Mouse (Mus musculus) CH12.LX (cell line): ENCODE measurements at regions not wholly inside any gene's neighbourhood (a gene's known extent, or its start where the extent isn't known, plus 50 kb on each side); places are given as distances from the start of the nearest gene placed in this dataset.

Source experiments
- CHD2 ChIP-seq: IDR thresholded peaks from 2 replicates; pipeline ENCODE4 v1.6.1; 2011; ENCODE audit warnings: low read length, improper control_type of control experiment
- CTCF ChIP-seq, 2 experiments: IDR thresholded peaks in 1 of 2; conservative IDR thresholded peaks in 1 of 2; 2 replicates each; pipeline ENCODE4 v1.5.1; 2011 to 2012; ENCODE audit warnings: low read depth in 2 of 2, low read length in 2 of 2, improper control_type of control experiment in 1 of 2, inconsistent platforms in 1 of 2, mild to moderate bottlenecking in 1 of 2, moderate library complexity in 1 of 2
- E2F4 ChIP-seq: IDR thresholded peaks from 2 replicates; pipeline ENCODE4 v1.6.1; 2011; ENCODE audit warnings: low read depth, low read length, improper control_type of control experiment; ENCODE audit not compliant: insufficient replicate concordance
- EP300 ChIP-seq: IDR thresholded peaks from 2 replicates; pipeline ENCODE4 v1.6.1; 2011; ENCODE audit warnings: low read length, improper control_type of control experiment
- GABPA ChIP-seq: IDR thresholded peaks from 2 replicates; pipeline ENCODE4 v1.6.1; 2012; ENCODE audit warnings: low read depth, low read length, improper control_type of control experiment, inconsistent platforms; ENCODE audit not compliant: insufficient replicate concordance
- KAT2A ChIP-seq: IDR thresholded peaks from 2 replicates; pipeline ENCODE4 v1.6.1; 2012; ENCODE audit warnings: low read length, improper control_type of control experiment, inconsistent platforms; ENCODE audit not compliant: insufficient replicate concordance
- MAFK ChIP-seq: IDR thresholded peaks from 2 replicates; pipeline ENCODE4 v1.6.1; 2011; ENCODE audit warnings: low read length, improper control_type of control experiment; ENCODE audit not compliant: insufficient replicate concordance
- MEF2A ChIP-seq: IDR thresholded peaks from 2 replicates; pipeline ENCODE4 v1.6.1; 2014; ENCODE audit warnings: low read depth, mild to moderate bottlenecking, inconsistent platforms, low read length, improper control_type of control experiment, borderline replicate concordance
- MYC ChIP-seq: IDR thresholded peaks from 2 replicates; pipeline ENCODE4 v1.6.1; 2011; ENCODE audit warnings: low read depth, mild to moderate bottlenecking, improper control_type of control experiment, low read length
- NELFE ChIP-seq: IDR thresholded peaks from 2 replicates; pipeline ENCODE4 v1.6.1; 2011; ENCODE audit warnings: low read depth, low read length, improper control_type of control experiment
- POLR2A ChIP-seq: IDR thresholded peaks from 2 replicates; pipeline ENCODE4 v1.6.1; 2011; ENCODE audit warnings: low read depth, mild to moderate bottlenecking, improper control_type of control experiment, low read length
- SMC3 ChIP-seq: IDR thresholded peaks from 2 replicates; pipeline ENCODE4 v1.6.1; 2011; ENCODE audit warnings: low read depth, low read length, improper control_type of control experiment
- UBTF ChIP-seq: IDR thresholded peaks from 2 replicates; pipeline ENCODE4 v1.6.1; 2012; ENCODE audit warnings: low read depth, mild to moderate bottlenecking, inconsistent platforms, low read length, improper control_type of control experiment, moderate library complexity
- ZC3H11A ChIP-seq: IDR thresholded peaks from 2 replicates; pipeline ENCODE4 v1.6.1; 2012; ENCODE audit warnings: low read depth, mild to moderate bottlenecking, inconsistent platforms, low read length, improper control_type of control experiment

DNA sequence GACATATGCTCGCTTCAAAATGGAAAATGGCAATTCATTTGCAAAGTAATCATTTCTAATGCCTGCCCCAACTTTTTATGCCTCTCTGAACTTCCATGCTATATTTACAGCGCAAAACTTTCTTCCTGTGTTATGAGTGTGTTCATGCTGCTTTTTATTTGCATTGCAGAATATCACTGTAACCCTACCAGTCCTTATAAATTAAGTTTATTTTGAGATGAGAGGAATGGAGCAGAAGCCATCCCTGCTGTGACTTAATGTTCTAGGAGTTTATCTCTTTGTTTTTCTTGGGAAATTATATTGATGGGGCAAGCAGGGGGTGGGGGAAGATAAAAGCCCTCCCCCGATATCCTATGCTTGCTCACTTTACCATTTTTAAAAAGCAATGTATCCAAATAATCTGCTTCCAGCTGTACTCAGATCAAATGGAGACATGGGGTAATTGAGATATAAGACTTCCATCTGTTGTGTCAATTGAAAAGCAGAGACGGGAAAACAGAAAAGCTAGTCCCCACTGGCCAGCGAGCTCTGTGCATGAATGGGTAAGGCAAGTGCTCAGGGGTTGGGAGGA lies 136.9 kb downstream of the Actr3 start:
- TF ChIP-seq CTCF (conservative IDR thresholded peaks at IDR 0.05 in 1 of 2, IDR thresholded peaks at IDR 0.05 in 1 of 2; ENCODE audit: low read depth in 2 of 2, low read length in 2 of 2) (no peak), KAT2A (no peak), POLR2A (no peak), CHD2 (no peak), GABPA (no peak), NELFE (no peak), ZC3H11A (no peak), E2F4 (no peak), SMC3 (no peak), MAFK (no peak), EP300 (no peak), MEF2A (no peak), MYC (no peak), UBTF (no peak)
